Mouse (Mus musculus): ENCODE results near the gene Camta1.

Camta1 gene

GRCm38 (mm10) chr4:151756400-151756799, 105.3 kb downstream of the Camta1 start:
- in situ Hi-C loops (cut with MboI; ENCODE audit: low pct_unique_long_range_greater_than_20kb in 1 of 2, low sequenced_read_pairs in 2 of 2, unreplicated experiment in 1 of 2), result no loop called here

- in situ Hi-C loops (cut with MboI; ENCODE audit: low pct_unique_long_range_greater_than_20kb in 1 of 2, low sequenced_read_pairs in 2 of 2, unreplicated experiment in 1 of 2), result no loop called here
These were observed 108.4 kb downstream of the Camta1 start for GRCm38 (mm10) chr4:151753231-151753630.

- in situ Hi-C loops (cut with MboI; ENCODE audit: low pct_unique_long_range_greater_than_20kb in 1 of 2, low sequenced_read_pairs in 2 of 2, unreplicated experiment in 1 of 2), result no loop called here
These were observed 109.1 kb downstream of the Camta1 start for GRCm38 (mm10) chr4:151752551-151752950.

- in situ Hi-C loops (cut with MboI; ENCODE audit: low pct_unique_long_range_greater_than_20kb in 1 of 2, low sequenced_read_pairs in 2 of 2, unreplicated experiment in 1 of 2), result no loop called here
These were observed 110.3 kb downstream of the Camta1 start for GRCm38 (mm10) chr4:151751270-151751945.

- in situ Hi-C loops (cut with MboI; ENCODE audit: low pct_unique_long_range_greater_than_20kb in 1 of 2, low sequenced_read_pairs in 2 of 2, unreplicated experiment in 1 of 2), result no loop called here
These were observed 114.0 kb downstream of the Camta1 start for GRCm38 (mm10) chr4:151747723-151748122.

GRCm38 (mm10) chr4:151746002-151746606, 115.6 kb downstream of the Camta1 start:
- in situ Hi-C loops (cut with MboI; ENCODE audit: low pct_unique_long_range_greater_than_20kb in 1 of 2, low sequenced_read_pairs in 2 of 2, unreplicated experiment in 1 of 2), result no loop called here

GRCm38 (mm10) chr4:151741249-151742137, 120.2 kb downstream of the Camta1 start:
- in situ Hi-C loops (cut with MboI; ENCODE audit: low pct_unique_long_range_greater_than_20kb in 1 of 2, low sequenced_read_pairs in 2 of 2, unreplicated experiment in 1 of 2), result no loop called here

GRCm38 (mm10) chr4:151739348-151739956, 122.2 kb downstream of the Camta1 start:
- in situ Hi-C loops (cut with MboI; ENCODE audit: low pct_unique_long_range_greater_than_20kb in 1 of 2, low sequenced_read_pairs in 2 of 2, unreplicated experiment in 1 of 2), result no loop called here

GRCm38 (mm10) chr4:151738875-151739274, 122.8 kb downstream of the Camta1 start:
- in situ Hi-C loops (cut with MboI; ENCODE audit: low pct_unique_long_range_greater_than_20kb in 1 of 2, low sequenced_read_pairs in 2 of 2, unreplicated experiment in 1 of 2), result no loop called here

GRCm38 (mm10) chr4:151738280-151738679, 123.4 kb downstream of the Camta1 start:
- in situ Hi-C loops (cut with MboI; ENCODE audit: low pct_unique_long_range_greater_than_20kb in 1 of 2, low sequenced_read_pairs in 2 of 2, unreplicated experiment in 1 of 2), result no loop called here

GRCm38 (mm10) chr4:151732668-151733067, 129.0 kb downstream of the Camta1 start:
- in situ Hi-C loops (cut with MboI; ENCODE audit: low pct_unique_long_range_greater_than_20kb in 1 of 2, low sequenced_read_pairs in 2 of 2, unreplicated experiment in 1 of 2), result no loop called here

GRCm38 (mm10) chr4:151730037-151730759, 131.5 kb downstream of the Camta1 start:
- in situ Hi-C loops (cut with MboI; ENCODE audit: low pct_unique_long_range_greater_than_20kb in 1 of 2, low sequenced_read_pairs in 2 of 2, unreplicated experiment in 1 of 2), result no loop called here

- in situ Hi-C loops (cut with MboI; ENCODE audit: low pct_unique_long_range_greater_than_20kb in 1 of 2, low sequenced_read_pairs in 2 of 2, unreplicated experiment in 1 of 2), result no loop called here
These were observed 132.6 kb downstream of the Camta1 start for GRCm38 (mm10) chr4:151729116-151729515.

- in situ Hi-C loops (cut with MboI; ENCODE audit: low pct_unique_long_range_greater_than_20kb in 1 of 2, low sequenced_read_pairs in 2 of 2, unreplicated experiment in 1 of 2), result no loop called here
These were observed 133.1 kb downstream of the Camta1 start for GRCm38 (mm10) chr4:151728391-151729065.

GRCm38 (mm10) chr4:151726396-151726795, 135.3 kb downstream of the Camta1 start:
- in situ Hi-C loops (cut with MboI; ENCODE audit: low pct_unique_long_range_greater_than_20kb in 1 of 2, low sequenced_read_pairs in 2 of 2, unreplicated experiment in 1 of 2), result no loop called here

- in situ Hi-C loops (cut with MboI; ENCODE audit: low pct_unique_long_range_greater_than_20kb in 1 of 2, low sequenced_read_pairs in 2 of 2, unreplicated experiment in 1 of 2), result no loop called here
These were observed 136.8 kb downstream of the Camta1 start for GRCm38 (mm10) chr4:151724897-151725296.

- in situ Hi-C loops (cut with MboI; ENCODE audit: low pct_unique_long_range_greater_than_20kb in 1 of 2, low sequenced_read_pairs in 2 of 2, unreplicated experiment in 1 of 2), result no loop called here
These were observed 140.8 kb downstream of the Camta1 start for GRCm38 (mm10) chr4:151720722-151721467.
